Mouse (Mus musculus) forebrain, embryonic 14.5 days (tissue): ENCODE results near the gene Heyl. TPM values are rescaled to one million over a fixed set of nuclear protein-coding genes. Genes with fewer than 3 reads are reported as not detected.
A peak's percentile ranks its signal among the peaks of the same experiment; 100 is the strongest.

Experiments used
- ATAC-seq: fragments of 200-750 bp; cut with Nextera tagmentation; 2 replicates; pipeline ENCODE4 v1.8.0; 2017; ENCODE audit warnings: mild to moderate bottlenecking, moderate library complexity
- DNase-seq: peaks from one replicate; pipeline ENCODE4 v3.0.0-alpha.2; 2015; ENCODE audit warnings: low spot score
- H3K27ac ChIP-seq: fragments of 300-500 bp; sonication (generic); 2 replicates; pipeline ENCODE4 v1.5.1; 2014; ENCODE audit warnings: low read depth, mild to moderate bottlenecking, control low read depth, low read length, moderate library complexity
- H3K27me3 ChIP-seq: fragments of 300-500 bp; sonication (generic); replicated peaks from 2 replicates; pipeline ENCODE4 v1.6.1; 2014; ENCODE audit warnings: low read length, control low read depth, mixed read lengths; ENCODE audit not compliant: control insufficient read depth, insufficient read depth
- H3K36me3 ChIP-seq: fragments of 300-500 bp; sonication (generic); 2 replicates; pipeline ENCODE4 v1.6.1; 2014; ENCODE audit warnings: low read length, control low read depth; ENCODE audit not compliant: control insufficient read depth, insufficient read depth
- H3K4me1 ChIP-seq: fragments of 300-500 bp; sonication (generic); 2 replicates; pipeline ENCODE4 v1.6.1; 2014; ENCODE audit warnings: antibody characterized with exemption, low read length, control low read depth; ENCODE audit not compliant: control insufficient read depth, insufficient read depth
- H3K4me2 ChIP-seq: fragments of 300-500 bp; sonication (generic); 2 replicates; pipeline ENCODE4 v1.6.1; 2014; ENCODE audit warnings: mild to moderate bottlenecking, control low read depth, low read length
- H3K4me3 ChIP-seq: fragments of 300-500 bp; sonication (generic); 2 replicates; pipeline ENCODE4 v1.5.1; 2014; ENCODE audit warnings: low read depth, low read length, control low read depth
- H3K9ac ChIP-seq: fragments of 300-500 bp; sonication (generic); 2 replicates; pipeline ENCODE4 v1.6.1; 2014; ENCODE audit warnings: mild to moderate bottlenecking, low read length, control low read depth, moderate library complexity
- H3K9me3 ChIP-seq: fragments of 300-500 bp; sonication (generic); replicated peaks from 2 replicates; pipeline ENCODE4 v1.6.1; 2016; ENCODE audit warnings: low read length, control low read depth, mixed read lengths; ENCODE audit not compliant: control insufficient read depth
- WGBS: fragments of 180-500 bp; shearing (Covaris S2); extraction: QIAGEN DNeasy Blood & Tissue Kit; methylation state at CpG from one replicate; pipeline ENCODE4 v1.1.7; 2014; 5-methylcytosine and 5-hydroxymethylcytosine counted together
- polyA plus RNA-seq: library from polyadenylated mRNA; unstranded; fragments of >200 nt; fragmentation: Nextera tagmentation; extraction: Ambion mirVana; gene quantifications from 2 replicates; pipeline ENCODE4 v1.2.1, GENCODE M21; 2014

The Heyl gene
- 5.4 and 6.7 TPM in 2 replicates for polyA plus RNA-seq

- peaks cover 23% of the 10 kb centered on the region for H3K27me3 ChIP-seq
- no peak within 1 kb of the TSS for H3K27ac ChIP-seq
- H3K9me3 ChIP-seq = no peaks in the 10 kb centered on the region
- DNase-seq (no peak), ATAC-seq (peak; percentile 37)
- H3K4me2 ChIP-seq = peak within 1 kb of the TSS; percentile 67
- peaks cover 5% of the 10 kb centered on the region; the same call in 1 of the 2 replicates for H3K4me1 ChIP-seq
- H3K4me3 ChIP-seq = peak within 1 kb of the TSS; percentile 33
- H3K9ac ChIP-seq = peak within 1 kb of the TSS; percentile 44; the same call in 1 of the 2 replicates
- WGBS = 2% methylated on average over 52 of the region's 52 CpGs
- H3K36me3 ChIP-seq = no peaks in the 10 kb centered on the region
Measured at GRCm38 (mm10) chr4:123233492-123234084, at the start of gene Heyl. Gene Heyl (plus strand): TSS chr4:123233556.

DNA sequence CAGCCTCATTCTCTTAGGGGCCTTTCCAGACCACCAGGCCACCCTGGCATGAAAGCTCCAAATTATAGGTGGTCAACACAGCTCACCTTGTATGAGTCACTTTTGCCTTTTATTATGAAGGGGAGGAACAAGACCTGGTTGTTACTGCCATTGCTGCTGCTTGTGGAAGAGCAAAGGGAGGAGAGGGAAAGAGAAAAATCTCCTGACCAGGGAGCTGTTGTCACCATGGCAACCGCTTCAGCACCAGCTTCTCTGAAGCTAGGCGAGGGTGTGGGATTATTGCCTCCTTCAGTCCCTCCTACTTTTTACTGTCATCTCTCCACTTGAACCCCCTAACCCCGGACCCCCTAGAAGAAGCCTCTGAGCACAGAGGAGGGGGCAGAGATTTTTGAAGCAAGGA is 48.5 kb upstream of the Heyl start:
- Histone ChIP-seq H3K4me3 (no peak overlapping the region), H3K27ac (no peak overlapping the region), H3K4me1 (peaks cover 11% of the 10 kb centered on the region; the same call in 1 of the 2 replicates), H3K4me2 (0 out of 2 replicates have a peak overlapping the region, but pooled peaks have one; percentile 74), H3K27me3 (peaks cover 22% of the 10 kb centered on the region), H3K9ac (no peak overlapping the region), H3K9me3 (no peaks in the 10 kb centered on the region), H3K36me3 (no peaks in the 10 kb centered on the region)
- ATAC-seq (no peak), DNase-seq (peak; percentile 63)
- WGBS = 30% methylated on average over 3 of the region's 3 CpGs

DNA sequence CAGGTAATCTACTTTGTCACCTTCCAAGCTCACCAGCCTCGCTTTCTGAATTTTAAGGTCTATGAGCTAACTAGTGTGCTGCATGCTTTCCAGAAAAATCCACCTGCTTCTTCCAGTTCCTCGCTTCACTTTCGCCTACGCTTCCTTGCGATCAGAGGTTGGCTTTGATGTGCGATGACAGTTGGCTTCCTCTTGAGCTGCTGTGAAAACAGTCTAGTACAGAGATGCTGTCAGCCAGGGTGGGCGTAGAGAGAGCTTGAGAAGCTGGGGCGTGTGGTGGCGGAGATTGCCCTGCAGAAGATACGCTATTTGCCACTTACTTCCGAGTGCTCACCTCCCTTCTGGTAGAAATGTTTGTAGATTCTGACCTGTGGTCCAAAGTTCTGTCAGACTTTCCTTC is 41.0 kb upstream of the Heyl start:
- no peaks in the 10 kb centered on the region for H3K36me3 ChIP-seq
- no peak overlapping the region for H3K9ac ChIP-seq
- no peak overlapping the region for H3K4me2 ChIP-seq
- H3K27ac ChIP-seq = no peak overlapping the region
- WGBS = 94% methylated on average over 11 of the region's 11 CpGs
- no peaks in the 10 kb centered on the region for H3K9me3 ChIP-seq
- DNase-seq (no peak), ATAC-seq (no peak)
- H3K4me1 ChIP-seq = no peaks in the 10 kb centered on the region
- H3K27me3 ChIP-seq = no peaks in the 10 kb centered on the region
- H3K4me3 ChIP-seq = no peak overlapping the region

- 89% methylated on average over 11 of the region's 11 CpGs for WGBS
- no peaks in the 10 kb centered on the region for H3K27me3 ChIP-seq
- H3K36me3 ChIP-seq = no peaks in the 10 kb centered on the region
- H3K9ac ChIP-seq = no peak overlapping the region
- no peak overlapping the region for H3K4me3 ChIP-seq
- no peaks in the 10 kb centered on the region for H3K9me3 ChIP-seq
- ATAC-seq (no peak), DNase-seq (no peak)
- H3K27ac ChIP-seq = no peak overlapping the region; the same call in 1 of the 2 replicates
- H3K4me1 ChIP-seq = no peaks in the 10 kb centered on the region
- H3K4me2 ChIP-seq = no peak overlapping the region
Measured at GRCm38 (mm10) chr4:123193791-123194190, 39.6 kb upstream of the Heyl start.

GRCm38 (mm10) chr4:123196695-123197094 is 36.7 kb upstream of the Heyl start:
- H3K9ac ChIP-seq = no peak overlapping the region
- H3K9me3 ChIP-seq = no peaks in the 10 kb centered on the region
- H3K36me3 ChIP-seq = no peaks in the 10 kb centered on the region
- H3K4me3 ChIP-seq = no peak overlapping the region
- no peak overlapping the region for H3K27ac ChIP-seq
- 73% methylated on average over 6 of the region's 6 CpGs for WGBS
- peaks cover 10% of the 10 kb centered on the region; the same call in 1 of the 2 replicates for H3K4me1 ChIP-seq
- no peak overlapping the region for H3K4me2 ChIP-seq
- H3K27me3 ChIP-seq = peaks cover 4% of the 10 kb centered on the region
- ATAC-seq (no peak), DNase-seq (no peak)

DNA sequence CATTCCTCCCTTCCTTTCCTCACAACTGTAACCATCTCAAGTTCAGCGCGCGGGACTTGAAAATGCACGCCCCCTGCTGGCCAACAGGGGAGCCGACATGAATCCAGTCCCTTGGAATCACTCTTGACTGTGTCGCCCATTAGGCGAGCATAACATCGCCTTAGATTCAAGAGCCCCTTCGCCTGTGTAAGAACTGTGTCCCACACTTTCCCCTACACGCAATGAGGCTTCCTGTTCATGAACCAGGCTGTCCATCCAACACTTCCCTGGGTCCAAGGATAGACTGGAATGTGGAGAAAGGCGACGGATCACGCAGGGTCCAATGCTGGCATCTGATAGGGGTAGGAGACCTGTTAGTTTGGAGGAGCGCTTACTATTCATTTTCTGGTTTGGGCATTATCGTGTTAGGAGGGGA is 32.6 kb upstream of the Heyl start:
- ATAC-seq = peak; percentile 79
- H3K4me2 ChIP-seq = peak overlapping the region; percentile 84
- WGBS = 2% methylated on average over 15 of the region's 15 CpGs
- peaks cover 13% of the 10 kb centered on the region; the same call in 1 of the 2 replicates for H3K4me1 ChIP-seq
- H3K27ac ChIP-seq = no peak overlapping the region
- H3K4me3 ChIP-seq = peak overlapping the region; percentile 41
- H3K36me3 ChIP-seq = no peaks in the 10 kb centered on the region
- H3K9me3 ChIP-seq = no peaks in the 10 kb centered on the region
- peak; percentile 85 for DNase-seq
- H3K9ac ChIP-seq = peak overlapping the region; percentile 64
- peaks cover 7% of the 10 kb centered on the region for H3K27me3 ChIP-seq

- peaks cover 13% of the 10 kb centered on the region; the same call in 1 of the 2 replicates for H3K4me1 ChIP-seq
- peak within 1 kb of the TSS; percentile 64 for H3K9ac ChIP-seq
- DNase-seq (peak; percentile 18), ATAC-seq (peak; percentile 69)
- peaks cover 7% of the 10 kb centered on the region for H3K27me3 ChIP-seq
- peak within 1 kb of the TSS; percentile 41 for H3K4me3 ChIP-seq
- H3K27ac ChIP-seq = no peak within 1 kb of the TSS
- H3K4me2 ChIP-seq = peak within 1 kb of the TSS; percentile 84
- H3K36me3 ChIP-seq = no peaks in the 10 kb centered on the region
- WGBS = 1% methylated on average over 58 of the region's 58 CpGs
- H3K9me3 ChIP-seq = no peaks in the 10 kb centered on the region
Measured at GRCm38 (mm10) chr4:123201186-123202093, 31.9 kb upstream of the Heyl start, which contains the start of gene Nt5c1a. Gene Nt5c1a (plus strand): TSS chr4:123201504.

DNA sequence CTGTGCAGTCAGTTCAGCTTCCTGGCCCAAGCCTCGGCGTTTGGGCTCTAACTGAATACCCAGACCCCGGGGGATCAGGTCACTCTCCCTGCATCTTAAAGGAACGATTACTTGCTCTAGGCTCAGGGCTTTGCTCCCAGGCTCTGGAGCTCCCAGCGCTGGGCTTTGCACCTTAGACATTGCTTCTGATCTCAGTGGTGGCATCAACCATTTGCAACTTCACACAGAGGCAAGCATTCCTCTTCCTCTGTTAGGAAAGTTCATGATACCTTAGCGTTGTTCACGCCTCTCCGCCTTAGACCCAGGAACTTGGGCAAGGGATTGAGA is 31.3 kb upstream of the Heyl start:
- peak overlapping the region; percentile 41 for H3K4me3 ChIP-seq
- H3K4me1 ChIP-seq = peaks cover 13% of the 10 kb centered on the region; the same call in 1 of the 2 replicates
- H3K27ac ChIP-seq = no peak overlapping the region
- no peak overlapping the region for H3K9ac ChIP-seq
- H3K9me3 ChIP-seq = no peaks in the 10 kb centered on the region
- H3K36me3 ChIP-seq = no peaks in the 10 kb centered on the region
- 15% methylated on average over 8 of the region's 8 CpGs for WGBS
- DNase-seq = no peak
- peaks cover 7% of the 10 kb centered on the region for H3K27me3 ChIP-seq
- no peak for ATAC-seq
- H3K4me2 ChIP-seq = peak overlapping the region; percentile 84
